Mouse (Mus musculus) hindbrain, embryonic 15.5 days (tissue): Measurements from ENCODE around the gene Hnrnpc. TPM values are rescaled to one million over a fixed set of nuclear protein-coding genes. Genes with fewer than 3 reads are reported as not detected.
"Not testable (repeated sequence)": the region's sequence is repeated elsewhere in the genome, so short reads cannot be mapped to it uniquely, and the experiment has no call there.

ENCODE experiments used
- ATAC-seq: fragments of 200-750 bp; cut with Nextera tagmentation; 2 replicates; pipeline ENCODE4 v1.8.0; 2017; ENCODE audit warnings: low read depth, moderate number of reproducible peaks, moderate TSS enrichment; ENCODE audit not compliant: low FRiP score
- H3K27ac ChIP-seq: fragments of 300-500 bp; sonication (generic); replicated peaks from 2 replicates; pipeline ENCODE4 v1.5.1; 2015; ENCODE audit warnings: mild to moderate bottlenecking, inconsistent platforms
- H3K27me3 ChIP-seq: fragments of 300-500 bp; sonication (generic); 2 replicates; pipeline ENCODE4 v1.6.1; 2015; ENCODE audit warnings: control low read depth, inconsistent platforms
- H3K36me3 ChIP-seq: fragments of 300-500 bp; sonication (generic); 2 replicates; pipeline ENCODE4 v1.6.1; 2015; ENCODE audit warnings: control low read depth, inconsistent platforms
- H3K4me1 ChIP-seq: fragments of 300-500 bp; sonication (generic); replicated peaks from 2 replicates; pipeline ENCODE4 v1.6.1; 2015; ENCODE audit warnings: control low read depth, inconsistent platforms
- H3K4me2 ChIP-seq: fragments of 300-500 bp; sonication (generic); 2 replicates; pipeline ENCODE4 v1.6.1; 2015; ENCODE audit warnings: moderate library complexity, mild to moderate bottlenecking, inconsistent platforms
- H3K4me3 ChIP-seq: fragments of 300-500 bp; sonication (generic); 2 replicates; pipeline ENCODE4 v1.5.1; 2015; ENCODE audit warnings: mild to moderate bottlenecking, inconsistent platforms
- H3K9ac ChIP-seq: fragments of 300-500 bp; sonication (generic); 2 replicates; pipeline ENCODE4 v1.6.1; 2015; ENCODE audit warnings: inconsistent platforms
- H3K9me3 ChIP-seq: fragments of 300-500 bp; sonication (generic); 2 replicates; pipeline ENCODE4 v1.6.1; 2016; ENCODE audit warnings: control low read depth, inconsistent platforms
- WGBS: fragments of 180-500 bp; shearing (Covaris S2); methylation state at CpG from one replicate; pipeline ENCODE4 v1.1.7; 2015; 5-methylcytosine and 5-hydroxymethylcytosine counted together
- polyA plus RNA-seq: library from polyadenylated mRNA; unstranded; fragments of >200 nt; fragmentation: Nextera tagmentation; extraction: Ambion mirVana; gene quantifications from 2 replicates; pipeline ENCODE4 v1.2.1, GENCODE M21; 2015

Gene Hnrnpc
- polyA plus RNA-seq, 1 experiment from 2014 or later: 445 TPM

DNA sequence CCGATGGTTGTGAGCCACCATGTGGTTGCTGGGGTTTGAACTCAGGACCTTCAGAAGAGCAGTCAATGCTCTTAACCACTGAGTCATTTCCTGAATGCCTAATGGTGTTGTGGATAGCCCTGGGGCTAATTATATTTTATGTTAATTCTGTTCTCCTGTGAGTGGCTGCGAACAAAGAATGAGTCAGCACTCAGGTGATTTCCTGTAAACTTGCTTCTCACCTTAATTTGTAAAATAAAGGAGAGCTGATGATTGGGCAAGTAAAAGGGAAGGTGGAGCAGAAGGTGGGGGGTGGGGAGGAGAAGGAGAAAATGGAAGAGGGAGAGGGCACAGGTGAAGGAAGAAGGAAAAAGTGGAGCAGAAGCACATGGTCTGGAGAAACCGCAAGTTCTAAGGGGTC lies 51.1 kb downstream of the Hnrnpc start:
- H3K4me1 ChIP-seq, H3K9me3 ChIP-seq, H3K27ac ChIP-seq, H3K9ac ChIP-seq, H3K27me3 ChIP-seq, H3K36me3 ChIP-seq, ATAC-seq, H3K4me2 ChIP-seq, H3K4me3 ChIP-seq: not testable (repeated sequence)
- WGBS: 82% methylated on average over 3 of the region's 3 CpGs

DNA sequence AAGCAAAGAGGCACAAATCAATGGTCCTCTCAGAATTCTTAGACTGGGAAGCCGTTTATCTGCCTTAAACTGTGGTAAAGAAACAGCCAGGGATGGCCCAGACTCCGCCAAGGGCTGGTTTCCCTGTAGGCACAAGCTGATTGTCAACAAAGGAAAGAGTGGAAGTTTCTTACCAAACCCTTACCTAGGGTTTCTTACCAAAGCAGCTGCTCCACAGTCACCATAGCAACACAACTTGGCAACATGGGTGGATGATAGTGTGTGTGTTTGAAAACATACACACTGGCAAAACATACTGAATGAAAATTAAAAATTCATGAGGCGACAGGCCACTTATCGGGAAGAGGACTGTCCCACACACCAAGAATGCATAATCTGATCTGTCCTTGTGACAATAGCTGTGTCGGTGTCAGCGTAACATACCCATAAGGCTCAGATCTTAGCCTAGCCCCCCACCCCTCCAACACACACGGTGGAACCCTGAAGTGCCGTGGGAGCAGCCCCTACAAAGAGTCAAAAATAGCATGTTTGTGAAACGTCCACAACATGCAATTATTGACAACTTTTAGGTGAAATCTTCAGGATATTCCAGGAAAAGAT lies 57.8 kb downstream of the Hnrnpc start:
- ATAC-seq: no peak

GRCm38 (mm10) chr14:52044901-52045678 lies 58.7 kb downstream of the Hnrnpc start:
- Histone ChIP-seq H3K4me3 (no peak overlapping the region), H3K4me2 (no peak overlapping the region), H3K9me3 (no peaks in the 10 kb centered on the region), H3K4me1 (0 out of 2 replicates have a peak, but pooled peaks cover 6% of the 10 kb centered on the region), H3K36me3 (no peaks in the 10 kb centered on the region), H3K9ac (no peak overlapping the region), H3K27me3 (no peaks in the 10 kb centered on the region), H3K27ac (no peak overlapping the region)
- 8% methylated on average over 8 of the region's 8 CpGs for WGBS
- peak; percentile 42; the same call in 1 of the 2 replicates for ATAC-seq

More for the DNA sequence above, 57.8 kb downstream of the Hnrnpc start:
- Histone ChIP-seq H3K4me1 (0 out of 2 replicates have a peak, but pooled peaks cover 6% of the 10 kb centered on the region), H3K9me3 (no peaks in the 10 kb centered on the region), H3K36me3 (no peaks in the 10 kb centered on the region), H3K27me3 (no peaks in the 10 kb centered on the region), H3K4me2 (no peak overlapping the region), H3K9ac (no peak overlapping the region), H3K4me3 (no peak overlapping the region), H3K27ac (no peak overlapping the region)
- 38% methylated on average over 9 of the region's 9 CpGs for WGBS

DNA sequence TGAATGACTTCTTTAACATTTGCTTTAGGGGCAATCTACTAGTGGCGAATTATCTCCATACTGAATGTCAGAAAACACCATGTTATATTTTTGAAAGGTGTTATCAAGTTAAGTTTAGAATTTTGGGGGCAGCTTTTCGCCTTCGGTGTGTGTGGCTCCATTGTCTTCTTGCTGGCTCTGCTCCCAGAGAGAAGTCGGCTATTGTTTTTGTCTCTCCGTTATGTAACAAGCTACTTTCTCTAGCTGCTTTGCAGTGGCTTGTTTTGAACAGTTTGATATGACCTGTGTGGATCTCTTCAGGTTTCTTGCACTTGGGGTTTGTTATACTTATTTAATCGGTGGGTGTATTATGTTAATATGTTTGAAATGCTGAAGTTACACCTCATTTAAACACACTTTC lies 60.4 kb downstream of the Hnrnpc start:
- ATAC-seq: no peak
- Histone ChIP-seq H3K4me3 (no peak overlapping the region), H3K4me2 (no peak overlapping the region), H3K4me1 (0 out of 2 replicates have a peak, but pooled peaks cover 6% of the 10 kb centered on the region), H3K27ac (no peak overlapping the region), H3K27me3 (no peaks in the 10 kb centered on the region), H3K9ac (no peak overlapping the region), H3K36me3 (no peaks in the 10 kb centered on the region), H3K9me3 (no peaks in the 10 kb centered on the region)
- 56% methylated on average over 6 of the region's 6 CpGs for WGBS

- H3K4me1 ChIP-seq, H3K27ac ChIP-seq, H3K9me3 ChIP-seq, H3K36me3 ChIP-seq, H3K27me3 ChIP-seq, H3K4me2 ChIP-seq, H3K9ac ChIP-seq, ATAC-seq, H3K4me3 ChIP-seq: not testable (repeated sequence)
- WGBS: 68% methylated on average over 3 of the region's 3 CpGs
Measured at GRCm38 (mm10) chr14:52042359-52042758, 61.5 kb downstream of the Hnrnpc start, which contains the start of gene Olfr221. Gene Olfr221 (minus strand): TSS chr14:52042459.

- no peak overlapping the region for H3K9ac ChIP-seq
- no peaks in the 10 kb centered on the region for H3K36me3 ChIP-seq
- H3K27me3 ChIP-seq: no peaks in the 10 kb centered on the region
- 94% methylated on average over 5 of the region's 5 CpGs for WGBS
- no peak for ATAC-seq
- H3K27ac ChIP-seq: no peak overlapping the region
- H3K4me3 ChIP-seq: no peak overlapping the region
- H3K9me3 ChIP-seq: no peaks in the 10 kb centered on the region
- H3K4me1 ChIP-seq: no peaks in the 10 kb centered on the region
- H3K4me2 ChIP-seq: no peak overlapping the region
Measured at GRCm38 (mm10) chr14:52039332-52039731, 64.5 kb downstream of the Hnrnpc start.

DNA sequence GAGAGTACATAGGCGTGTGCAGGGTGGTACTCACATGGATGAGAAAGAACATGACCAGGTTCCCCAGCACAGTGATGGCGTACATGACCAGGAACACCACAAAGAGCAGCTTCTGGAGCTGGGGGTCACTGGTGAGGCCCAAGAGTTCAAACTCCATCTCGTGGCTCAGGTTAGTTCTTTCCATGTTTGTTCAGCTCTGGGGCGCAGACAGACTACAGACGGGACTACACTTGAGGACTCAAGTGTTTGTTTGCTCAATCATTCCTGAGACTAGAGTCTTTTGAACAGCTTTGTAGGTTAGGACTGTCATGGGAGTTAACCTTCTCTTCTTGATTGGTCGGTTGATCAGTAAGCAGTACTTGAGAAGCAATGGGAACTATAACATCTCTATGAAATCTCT lies 67.9 kb downstream of the Hnrnpc start:
- Histone ChIP-seq H3K9me3 (no peaks in the 10 kb centered on the region), H3K9ac (no peak overlapping the region), H3K36me3 (no peaks in the 10 kb centered on the region), H3K4me3 (no peak overlapping the region), H3K4me2 (no peak overlapping the region), H3K27me3 (no peaks in the 10 kb centered on the region), H3K4me1 (no peaks in the 10 kb centered on the region), H3K27ac (no peak overlapping the region)
- 90% methylated on average over 6 of the region's 6 CpGs for WGBS
- ATAC-seq: no peak

- Histone ChIP-seq H3K36me3 (no peaks in the 10 kb centered on the region), H3K9me3 (no peaks in the 10 kb centered on the region), H3K27me3 (no peaks in the 10 kb centered on the region), H3K27ac (no peak overlapping the region), H3K9ac (no peak overlapping the region), H3K4me3 (no peak overlapping the region), H3K4me2 (no peak overlapping the region), H3K4me1 (peaks cover 19% of the 10 kb centered on the region)
- no peak for ATAC-seq
- WGBS: 92% methylated on average over 4 of the region's 4 CpGs
Measured at GRCm38 (mm10) chr14:52026342-52026741, 77.5 kb downstream of the Hnrnpc start.

DNA sequence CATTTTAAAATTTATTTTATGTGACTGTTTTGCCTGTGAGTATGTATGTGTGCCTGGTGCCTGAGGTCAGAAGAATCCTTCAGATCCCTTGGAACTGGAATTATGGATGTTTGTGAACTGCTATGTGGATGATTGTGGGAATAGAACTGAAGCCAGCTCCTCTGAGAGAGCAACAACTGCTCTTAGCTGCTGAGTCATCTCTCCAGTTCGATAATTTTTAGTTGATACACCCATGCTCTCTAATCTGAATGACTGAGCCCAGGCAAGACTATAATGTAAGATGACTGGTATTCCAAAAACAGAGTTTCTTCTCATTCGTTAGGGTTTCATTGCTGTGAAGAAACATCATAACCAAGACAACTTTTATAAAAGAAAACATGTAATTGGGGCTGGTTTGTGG lies 79.7 kb downstream of the Hnrnpc start:
- Histone ChIP-seq H3K9me3 (no peaks in the 10 kb centered on the region), H3K4me2 (no peak overlapping the region), H3K9ac (no peak overlapping the region), H3K27ac (no peak overlapping the region), H3K4me3 (no peak overlapping the region), H3K4me1 (peaks cover 29% of the 10 kb centered on the region), H3K27me3 (no peaks in the 10 kb centered on the region), H3K36me3 (no peaks in the 10 kb centered on the region)
- ATAC-seq: no peak
- WGBS: 87% methylated on average over 2 of the region's 2 CpGs

Other genes starting within 250 kb of the Hnrnpc start
- gene Mettl17, start 219.2 kb downstream of the Hnrnpc start, polyA plus RNA-seq: 75.2 and 82.7 TPM in 2 replicates
- gene Slc39a2, start 211.1 kb downstream of the Hnrnpc start, polyA plus RNA-seq: 2.0 and 2.1 TPM in 2 replicates
- gene Ndrg2, start 189.9 kb downstream of the Hnrnpc start, polyA plus RNA-seq: 235 and 267 TPM in 2 replicates
- gene Tppp2, start 185.6 kb downstream of the Hnrnpc start, polyA plus RNA-seq: not detected in 2 replicates
- gene Rnase13, start 181.3 kb downstream of the Hnrnpc start, polyA plus RNA-seq: not detected in 2 replicates
- gene Arhgef40, start 119.3 kb downstream of the Hnrnpc start, polyA plus RNA-seq: 85.2 and 87.6 TPM in 2 replicates
- 0.17 and 1.1 TPM in 2 replicates for gene Tmem253, start 88.4 kb downstream of the Hnrnpc start, polyA plus RNA-seq
- 38.2 and 40.5 TPM in 2 replicates for gene Zfp219, start 83.3 kb downstream of the Hnrnpc start, polyA plus RNA-seq
- 0.05 TPM in 1 of 2 replicates, not detected in the other for gene Olfr221, start 61.6 kb downstream of the Hnrnpc start, polyA plus RNA-seq
- 47.9 and 52.4 TPM in 2 replicates for gene Rpgrip1, start 6.7 kb upstream of the Hnrnpc start, polyA plus RNA-seq
- gene Supt16, start 93.4 kb upstream of the Hnrnpc start, polyA plus RNA-seq: 36.0 and 45.1 TPM in 2 replicates
- 36.4 and 38.7 TPM in 2 replicates for gene Chd8, start 153.8 kb upstream of the Hnrnpc start, polyA plus RNA-seq
- 52.2 and 54.0 TPM in 2 replicates for gene Tox4, start 175.1 kb upstream of the Hnrnpc start, polyA plus RNA-seq
- gene Rab2b, start 175.5 kb upstream of the Hnrnpc start, polyA plus RNA-seq: 54.5 and 59.0 TPM in 2 replicates
- gene Mettl3, start 201.1 kb upstream of the Hnrnpc start, polyA plus RNA-seq: 46.0 and 49.5 TPM in 2 replicates
- gene Sall2, start 224.7 kb upstream of the Hnrnpc start, polyA plus RNA-seq: 41.6 and 45.9 TPM in 2 replicates